Mouse (Mus musculus) kidney, adult 2 months (tissue): ENCODE results near the gene Tnxb.

ENCODE experiments used
- CTCF ChIP-seq: fragments of 200-500 bp; conservative IDR thresholded peaks from 2 replicates; pipeline ENCODE4 v1.5.1; 2011; ENCODE audit warnings: low read depth, mild to moderate bottlenecking, control low read depth, low read length, moderate library complexity, mixed read lengths; ENCODE audit not compliant: insufficient read depth, insufficient read length
- POLR2A ChIP-seq: fragments of 200-500 bp; IDR thresholded peaks from one replicate; pipeline ENCODE4 v1.6.1; 2011; ENCODE audit warnings: low read depth, low read length, control low read depth

GRCm38 (mm10) chr17:34646906-34647787 is 23.2 kb upstream of the Tnxb start, which contains the start of gene Atf6b:
- no peak for TF ChIP-seq CTCF
- TF ChIP-seq POLR2A, result peak; percentile 29
